Mouse (Mus musculus) stomach, postnatal 0 days (tissue): ENCODE measurements at regions not wholly inside any gene's neighbourhood (a gene's known extent, or its start where the extent isn't known, plus 50 kb on each side); places are given as distances from the start of the nearest gene placed in this dataset.

Experiments used
- ATAC-seq: fragments of 200-750 bp; cut with Nextera tagmentation; 2 replicates; pipeline ENCODE4 v1.8.0; 2017; ENCODE audit not compliant: low FRiP score, low TSS enrichment
- DNase-seq: peaks from one replicate; pipeline ENCODE4 v3.0.0-alpha.2; 2016; ENCODE audit warnings: low spot score
- H3K27ac ChIP-seq: fragments of 300-500 bp; sonication (generic); replicated peaks from 2 replicates; pipeline ENCODE4 v1.5.1; 2014; ENCODE audit warnings: mild to moderate bottlenecking, control low read depth
- H3K27me3 ChIP-seq: fragments of 300-500 bp; sonication (generic); 2 replicates; pipeline ENCODE4 v1.6.1; 2014; ENCODE audit warnings: low read length; ENCODE audit not compliant: control insufficient read depth, insufficient read depth
- H3K36me3 ChIP-seq: fragments of 300-500 bp; sonication (generic); 2 replicates; pipeline ENCODE4 v1.6.1; 2014; ENCODE audit warnings: low read length, mixed read lengths; ENCODE audit not compliant: control insufficient read depth, insufficient read depth
- H3K4me1 ChIP-seq: fragments of 300-500 bp; sonication (generic); replicated peaks from 2 replicates; pipeline ENCODE4 v1.6.1; 2014; ENCODE audit warnings: antibody characterized with exemption; ENCODE audit not compliant: control insufficient read depth, insufficient read depth
- H3K4me2 ChIP-seq: fragments of 300-500 bp; sonication (generic); replicated peaks from 2 replicates; pipeline ENCODE4 v1.6.1; 2014; ENCODE audit warnings: low read depth, mild to moderate bottlenecking, control low read depth, moderate library complexity
- H3K4me3 ChIP-seq: fragments of 300-500 bp; sonication (generic); 2 replicates; pipeline ENCODE4 v1.5.1; 2014; ENCODE audit warnings: low read depth, low read length, control low read depth
- H3K9ac ChIP-seq: fragments of 300-500 bp; sonication (generic); 2 replicates; pipeline ENCODE4 v1.6.1; 2014; ENCODE audit warnings: mild to moderate bottlenecking, low read length, control low read depth, mixed read lengths
- H3K9me3 ChIP-seq: fragments of 300-500 bp; sonication (generic); 2 replicates; pipeline ENCODE4 v1.6.1; 2016; ENCODE audit warnings: low read length; ENCODE audit not compliant: control insufficient read depth
- CTCF ChIP-seq: IDR thresholded peaks from 2 replicates; pipeline ENCODE4 v1.5.1; 2016; ENCODE audit warnings: antibody characterized with exemption, low read depth, mild to moderate bottlenecking, moderate library complexity
- EP300 ChIP-seq: optimal IDR thresholded peaks from 2 replicates; pipeline ENCODE3; 2016; ENCODE audit warnings: antibody characterized with exemption
- WGBS: fragments of 180-500 bp; shearing (Covaris S2); extraction: QIAGEN DNeasy Blood & Tissue Kit; methylation state at CpG from one replicate; pipeline ENCODE4 v1.1.7; 2014; 5-methylcytosine and 5-hydroxymethylcytosine counted together

GRCm38 (mm10) chr1:42365648-42366324, 329.8 kb upstream of the Pou3f3 start:
- H3K9ac ChIP-seq: no peak overlapping the region
- no peak overlapping the region for H3K4me2 ChIP-seq
- no peak overlapping the region for H3K4me3 ChIP-seq
- H3K36me3 ChIP-seq: no peaks in the 10 kb centered on the region
- no peaks in the 10 kb centered on the region for H3K4me1 ChIP-seq
- ATAC-seq (no peak), DNase-seq (no peak)
- WGBS: 77% methylated on average over 4 of the region's 4 CpGs
- no peak overlapping the region for H3K27ac ChIP-seq
- TF ChIP-seq CTCF (no peak), EP300 (no peak)
- H3K9me3 ChIP-seq: no peaks in the 10 kb centered on the region
- H3K27me3 ChIP-seq: no peaks in the 10 kb centered on the region

- Histone ChIP-seq H3K4me2 (no peak overlapping the region), H3K36me3 (no peaks in the 10 kb centered on the region), H3K9me3 (no peaks in the 10 kb centered on the region), H3K4me3 (no peak overlapping the region), H3K27ac (no peak overlapping the region), H3K4me1 (no peaks in the 10 kb centered on the region), H3K9ac (no peak overlapping the region), H3K27me3 (no peaks in the 10 kb centered on the region)
- WGBS: 44% methylated on average over 18 of the region's 18 CpGs
- no peak for ATAC-seq
- no peak for TF ChIP-seq EP300
- TF ChIP-seq CTCF: no peak
- no peak for DNase-seq
Measured at GRCm38 (mm10) chr1:42387919-42388684, 307.5 kb upstream of the Pou3f3 start.

- 91% methylated on average over 6 of the region's 6 CpGs for WGBS
- Histone ChIP-seq H3K27me3 (no peaks in the 10 kb centered on the region), H3K9ac (no peak overlapping the region), H3K4me1 (no peaks in the 10 kb centered on the region), H3K4me3 (no peak overlapping the region), H3K9me3 (no peaks in the 10 kb centered on the region), H3K36me3 (no peaks in the 10 kb centered on the region), H3K27ac (no peak overlapping the region), H3K4me2 (no peak overlapping the region)
- DNase-seq (no peak), ATAC-seq (no peak)
- no peak for TF ChIP-seq EP300
- TF ChIP-seq CTCF: no peak
Measured at GRCm38 (mm10) chr1:42388740-42389139, 306.8 kb upstream of the Pou3f3 start.

GRCm38 (mm10) chr1:42395651-42396260, 299.8 kb upstream of the Pou3f3 start:
- no peak for TF ChIP-seq EP300
- TF ChIP-seq CTCF: no peak
- no peaks in the 10 kb centered on the region for H3K9me3 ChIP-seq
- H3K36me3 ChIP-seq: no peaks in the 10 kb centered on the region
- no peak overlapping the region for H3K4me3 ChIP-seq
- no peaks in the 10 kb centered on the region for H3K4me1 ChIP-seq
- DNase-seq: no peak
- no peak for ATAC-seq
- no peak overlapping the region for H3K4me2 ChIP-seq
- 78% methylated on average over 13 of the region's 13 CpGs for WGBS
- H3K9ac ChIP-seq: no peak overlapping the region
- H3K27ac ChIP-seq: no peak overlapping the region
- no peaks in the 10 kb centered on the region for H3K27me3 ChIP-seq

GRCm38 (mm10) chr1:42398461-42399154, 297.0 kb upstream of the Pou3f3 start:
- Histone ChIP-seq H3K4me3 (no peak overlapping the region), H3K9me3 (no peaks in the 10 kb centered on the region), H3K36me3 (no peaks in the 10 kb centered on the region), H3K27me3 (no peaks in the 10 kb centered on the region), H3K9ac (no peak overlapping the region), H3K4me2 (no peak overlapping the region), H3K4me1 (no peaks in the 10 kb centered on the region), H3K27ac (no peak overlapping the region)
- WGBS: 27% methylated on average over 8 of the region's 8 CpGs
- ATAC-seq (no peak), DNase-seq (no peak)
- TF ChIP-seq EP300: no peak
- TF ChIP-seq CTCF: no peak
